Mouse (Mus musculus) v-Abl transformed pro-B cells (cell line): Measurements from ENCODE around the gene Mylk2.

Source experiments
- in situ Hi-C, 2 experiments: fragments of 400-800 bp; cut with MboI; formaldehyde crosslinking; loops; one replicate each; pipeline ENCODE4 v1.15.1; 2025; ENCODE audit not compliant: unreplicated experiment in 2 of 2

The Mylk2 gene

GRCm38 (mm10) chr2:152911432-152911831 lies 280 bp downstream of the Mylk2 start:
- in situ Hi-C loops: loop anchor here (10.0 to 25.0 kb wide), 7 partner anchors 103 to 683 kb away; partner anchors contain the start of gene Pdrg1 (in 2 of the 2)

- in situ Hi-C loops: loop anchor here (10.0 to 25.0 kb wide), 7 partner anchors 101 to 681 kb away; partner anchors contain the start of gene Pdrg1 (in 2 of the 2)
Measured at GRCm38 (mm10) chr2:152913471-152913870, 2.3 kb downstream of the Mylk2 start.

GRCm38 (mm10) chr2:152914310-152915120 lies 3.4 kb downstream of the Mylk2 start:
- in situ Hi-C loops: loop anchor here (5.0 to 25.0 kb wide), 9 partner anchors 100 to 680 kb away; partner anchors contain the start of gene Pdrg1 (in 2 of the 2)

- in situ Hi-C loops: loop anchor here (5.0 to 25.0 kb wide), 9 partner anchors 99 to 679 kb away; partner anchors contain the start of gene Pdrg1 (in 2 of the 2)
Measured at GRCm38 (mm10) chr2:152915453-152915852, 4.3 kb downstream of the Mylk2 start.

GRCm38 (mm10) chr2:152916111-152916510 lies 5.0 kb downstream of the Mylk2 start:
- in situ Hi-C loops: loop anchor here (5.0 to 25.0 kb wide), 9 partner anchors 99 to 679 kb away; partner anchors contain the start of gene Pdrg1 (in 2 of the 2)

GRCm38 (mm10) chr2:152917671-152918070 lies 6.5 kb downstream of the Mylk2 start:
- in situ Hi-C loops: loop anchor here (5.0 to 25.0 kb wide), 9 partner anchors 97 to 677 kb away; partner anchors contain the start of gene Pdrg1 (in 2 of the 2)

GRCm38 (mm10) chr2:152922376-152922775 lies 11.2 kb downstream of the Mylk2 start:
- in situ Hi-C loops: loop anchor here in 1 of 2 experiments (25.0 kb wide), 2 partner anchors 490 to 665 kb away; no protein-coding TSS in a partner anchor

- in situ Hi-C loops: loop anchor here in 1 of 2 experiments (25.0 kb wide), 2 partner anchors 489 to 664 kb away; no protein-coding TSS in a partner anchor
Measured at GRCm38 (mm10) chr2:152923621-152924020, 12.5 kb downstream of the Mylk2 start.

GRCm38 (mm10) chr2:152924128-152924527 lies 13.0 kb downstream of the Mylk2 start:
- in situ Hi-C loops: loop anchor here in 1 of 2 experiments (25.0 kb wide), 2 partner anchors 488 to 663 kb away; no protein-coding TSS in a partner anchor

GRCm38 (mm10) chr2:152924543-152924942 lies 13.4 kb downstream of the Mylk2 start:
- in situ Hi-C loops: loop anchor here in 1 of 2 experiments (25.0 kb wide), 2 partner anchors 488 to 663 kb away; no protein-coding TSS in a partner anchor

- in situ Hi-C loops: no loop called here
Measured at GRCm38 (mm10) chr2:152925189-152925872, 14.2 kb downstream of the Mylk2 start.

- in situ Hi-C loops: no loop called here
Measured at GRCm38 (mm10) chr2:152926896-152927295, 15.7 kb downstream of the Mylk2 start.

GRCm38 (mm10) chr2:152927371-152927770 lies 16.2 kb downstream of the Mylk2 start:
- in situ Hi-C loops: no loop called here

GRCm38 (mm10) chr2:152928219-152928987 lies 17.3 kb downstream of the Mylk2 start:
- in situ Hi-C loops: no loop called here

- in situ Hi-C loops: no loop called here
Measured at GRCm38 (mm10) chr2:152928988-152929370, 17.8 kb downstream of the Mylk2 start.

GRCm38 (mm10) chr2:152930276-152930675 lies 19.1 kb downstream of the Mylk2 start:
- in situ Hi-C loops: loop anchor here (10.0 kb wide), 2 partner anchors 245 to 315 kb away; partner anchors contain the start of gene Mcts2 (in 1 of the 2)

GRCm38 (mm10) chr2:152931456-152932160 lies 20.5 kb downstream of the Mylk2 start:
- in situ Hi-C loops: loop anchor here (10.0 kb wide), 2 partner anchors 247 to 317 kb away; partner anchors contain the start of gene Mcts2 (in 1 of the 2)

- in situ Hi-C loops: loop anchor here (10.0 kb wide), 2 partner anchors 248 to 318 kb away; partner anchors contain the start of gene Mcts2 (in 1 of the 2)
Measured at GRCm38 (mm10) chr2:152933048-152933447, 21.9 kb downstream of the Mylk2 start, which contains the start of gene Foxs1. Gene Foxs1 (minus strand): TSS chr2:152933208.

GRCm38 (mm10) chr2:152933614-152934013 lies 22.5 kb downstream of the Mylk2 start:
- in situ Hi-C loops: loop anchor here (10.0 kb wide), 2 partner anchors 249 to 319 kb away; partner anchors contain the start of gene Mcts2 (in 1 of the 2)
